Mouse (Mus musculus) kidney, adult 9 months (tissue): ENCODE measurements at regions not wholly inside any gene's neighbourhood (a gene's known extent, or its start where the extent isn't known, plus 50 kb on each side); places are given as distances from the start of the nearest gene placed in this dataset.

Source experiments
- DNase-seq: peaks from one replicate; pipeline ENCODE4 v3.0.0; 2022

GRCm38 (mm10) chr16:84100444-84100843 is 414.5 kb upstream of the A730009L09Rik start:
- no peak for DNase-seq

DNA sequence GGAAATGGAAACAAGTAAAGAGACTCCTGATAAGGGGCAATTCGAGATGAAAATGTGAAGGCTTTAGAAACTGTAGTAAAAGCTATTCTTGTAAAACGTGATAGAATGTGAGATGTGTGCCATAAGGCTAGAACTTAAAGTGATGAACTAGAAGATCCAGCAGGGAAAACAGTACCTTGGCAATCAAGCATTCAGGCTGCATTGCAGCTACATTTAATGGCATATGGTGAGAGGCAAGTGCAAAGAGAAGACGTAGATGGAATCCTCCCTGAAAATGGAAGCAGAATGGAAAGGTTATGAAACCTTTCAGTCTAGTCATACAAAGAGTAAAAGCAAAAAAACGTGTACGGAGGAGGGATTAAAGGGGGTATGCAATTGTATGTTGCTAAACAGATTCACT is 403.3 kb upstream of the A730009L09Rik start:
- DNase-seq = no peak

GRCm38 (mm10) chr16:84117556-84117955 is 397.4 kb upstream of the A730009L09Rik start:
- DNase-seq = no peak

- DNase-seq = peak; percentile 3
These were observed 379.2 kb upstream of the A730009L09Rik start for GRCm38 (mm10) chr16:84135651-84136200.

GRCm38 (mm10) chr16:84151872-84152271 is 363.0 kb upstream of the A730009L09Rik start:
- no peak for DNase-seq

GRCm38 (mm10) chr16:84172080-84172479 is 342.8 kb upstream of the A730009L09Rik start:
- DNase-seq = no peak
